Mouse (Mus musculus): ENCODE data around the gene Exosc8. TPM values are rescaled to one million over a fixed set of nuclear protein-coding genes. Genes with fewer than 3 reads are reported as not detected.
"Not testable (repeated sequence)": the region's sequence is repeated elsewhere in the genome, so short reads cannot be mapped to it uniquely, and the experiment has no call there.

Gene Exosc8
- 182 and 191 TPM in 2 replicates for polyA plus RNA-seq (2016; fragmentation: Nextera tagmentation; extraction: Ambion mirVana)

DNA sequence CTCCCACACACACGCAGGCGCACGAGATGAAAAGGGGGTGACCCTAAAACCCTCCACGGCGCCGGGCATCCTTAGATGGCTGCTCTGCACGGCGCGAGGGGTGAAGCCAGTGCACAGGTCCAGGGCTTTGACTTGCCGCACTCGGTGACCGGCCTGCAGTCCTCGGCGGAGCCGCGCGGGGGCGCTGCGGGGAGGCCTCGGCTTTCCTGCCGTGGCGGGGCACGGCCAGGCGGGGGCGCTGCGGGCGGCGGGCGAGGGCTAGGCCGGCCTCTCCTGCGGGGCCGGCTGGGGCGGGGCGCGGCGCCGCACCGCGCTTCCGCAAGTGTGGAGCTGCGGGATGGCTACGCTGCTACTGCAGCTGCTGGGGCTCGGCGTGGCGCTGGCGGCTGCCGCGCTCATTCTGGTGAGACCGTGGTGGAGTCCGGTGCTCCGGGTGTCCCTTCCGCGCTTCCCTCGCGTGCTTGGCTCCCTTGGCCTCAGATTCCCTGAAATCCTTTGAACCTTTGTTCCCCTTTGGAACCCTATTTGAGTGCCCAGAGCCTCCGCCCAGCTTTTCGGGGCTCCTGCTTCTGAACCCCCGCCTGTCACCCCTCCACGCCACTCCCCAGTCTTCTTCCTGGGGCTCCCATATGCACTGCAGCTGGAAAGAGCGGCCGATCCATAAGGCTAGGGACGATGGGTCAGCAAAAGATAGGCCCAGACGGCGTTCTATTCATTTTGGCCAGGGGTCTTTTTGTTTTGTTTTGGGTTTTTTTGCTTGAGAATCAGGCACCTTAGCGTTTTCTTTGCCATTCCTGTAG, at the start of gene Exosc8, which contains the start of gene Alg5:
Gene Exosc8 (minus strand): TSS at position 147 of the 800 bp plus-strand sequence.
Gene Alg5 (plus strand): TSS at position 293 of the 800 bp plus-strand sequence.
- Histone ChIP-seq H3K4me3 (peak within 1 kb of the TSS; percentile 89), H3K9me3 (no peaks in the 10 kb centered on the region), H3K36me3 (replicated peaks) (peaks cover 61% of the 10 kb centered on the region), H3K27me3 (replicated peaks; ENCODE audit: low read depth, poor library complexity, severe bottlenecking) (no peaks in the 10 kb centered on the region), H3K4me1 (peaks cover 21% of the 10 kb centered on the region), H3K27ac (replicated peaks) (peak within 1 kb of the TSS; percentile 98)
- WGBS: under 1% methylated on average over 65 of the region's 65 CpGs
- DNase-seq (ENCODE audit: low spot score): peak; percentile 96

DNA sequence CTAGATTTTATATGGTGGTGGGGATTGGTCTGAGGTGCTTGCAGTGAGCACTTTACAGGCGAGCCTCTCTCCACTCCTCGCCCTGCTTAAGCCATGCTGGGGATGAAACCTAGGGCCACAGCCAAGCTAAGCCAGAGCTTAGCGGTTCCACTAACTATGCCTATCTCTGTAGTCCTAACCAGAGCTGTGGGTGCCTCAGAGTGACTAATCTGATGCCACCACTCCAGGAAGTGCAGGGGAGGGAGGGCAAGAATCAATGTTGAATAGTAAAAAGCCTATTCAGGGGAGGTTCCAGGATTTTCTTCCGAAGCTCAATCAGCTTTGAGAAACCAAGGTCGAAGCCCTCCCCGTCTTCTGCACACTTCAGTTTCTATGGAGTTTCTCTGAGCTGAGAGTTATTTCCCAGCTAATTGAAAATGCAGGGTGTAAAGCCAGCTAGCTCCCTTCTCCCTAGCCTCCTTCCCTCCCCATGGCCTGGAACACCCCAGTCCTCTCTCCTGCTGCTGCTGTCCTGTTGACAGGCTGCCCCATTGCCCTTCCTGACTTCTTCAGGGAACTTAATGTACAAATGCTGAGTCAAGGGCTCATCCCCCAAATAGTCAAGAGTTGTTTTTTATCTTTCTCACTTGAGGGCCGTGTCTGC, 40.9 kb upstream of the Exosc8 start:
- Histone ChIP-seq H3K27ac (replicated peaks) (no peak overlapping the region), H3K4me3 (no peak overlapping the region), H3K9me3 (peaks cover 6% of the 10 kb centered on the region; the same call in 1 of the 2 replicates), H3K36me3 (replicated peaks) (no peaks in the 10 kb centered on the region), H3K4me1 (peaks cover 6% of the 10 kb centered on the region), H3K27me3 (replicated peaks; ENCODE audit: low read depth, poor library complexity, severe bottlenecking) (no peaks in the 10 kb centered on the region)
- 73% methylated on average over 7 of the region's 7 CpGs for WGBS
- DNase-seq (ENCODE audit: low spot score): no peak

DNA sequence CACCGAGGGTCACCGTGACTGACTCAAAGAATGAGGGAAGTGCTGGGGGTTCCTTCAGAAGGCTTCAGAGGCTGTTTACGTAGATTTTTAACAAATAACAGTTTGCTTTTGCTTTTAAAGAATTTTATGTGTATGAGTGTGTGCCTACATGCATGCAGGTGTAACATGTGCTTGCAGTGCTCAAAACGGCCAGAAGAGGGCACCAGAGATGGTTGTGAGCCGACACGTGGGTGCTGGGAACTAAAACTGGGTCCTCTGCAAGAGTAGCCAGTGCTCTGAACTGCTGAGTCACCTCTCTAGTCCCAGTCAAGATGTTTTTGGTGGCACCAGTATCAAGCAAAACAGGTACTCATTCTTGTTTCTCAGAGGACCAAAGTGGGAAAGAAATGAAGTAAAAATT, 38.4 kb upstream of the Exosc8 start:
- whole genome bisulfite sequencing: 82% methylated on average over 6 of the region's 6 CpGs
- Histone ChIP-seq H3K27me3 (replicated peaks; ENCODE audit: low read depth, poor library complexity, severe bottlenecking) (no peaks in the 10 kb centered on the region), H3K4me3 (no peak overlapping the region), H3K27ac (replicated peaks) (no peak overlapping the region), H3K4me1 (peaks cover 6% of the 10 kb centered on the region), H3K9me3 (peaks cover 4% of the 10 kb centered on the region; the same call in 1 of the 2 replicates), H3K36me3 (replicated peaks) (no peaks in the 10 kb centered on the region)
- DNase-seq (ENCODE audit: low spot score): no peak

DNA sequence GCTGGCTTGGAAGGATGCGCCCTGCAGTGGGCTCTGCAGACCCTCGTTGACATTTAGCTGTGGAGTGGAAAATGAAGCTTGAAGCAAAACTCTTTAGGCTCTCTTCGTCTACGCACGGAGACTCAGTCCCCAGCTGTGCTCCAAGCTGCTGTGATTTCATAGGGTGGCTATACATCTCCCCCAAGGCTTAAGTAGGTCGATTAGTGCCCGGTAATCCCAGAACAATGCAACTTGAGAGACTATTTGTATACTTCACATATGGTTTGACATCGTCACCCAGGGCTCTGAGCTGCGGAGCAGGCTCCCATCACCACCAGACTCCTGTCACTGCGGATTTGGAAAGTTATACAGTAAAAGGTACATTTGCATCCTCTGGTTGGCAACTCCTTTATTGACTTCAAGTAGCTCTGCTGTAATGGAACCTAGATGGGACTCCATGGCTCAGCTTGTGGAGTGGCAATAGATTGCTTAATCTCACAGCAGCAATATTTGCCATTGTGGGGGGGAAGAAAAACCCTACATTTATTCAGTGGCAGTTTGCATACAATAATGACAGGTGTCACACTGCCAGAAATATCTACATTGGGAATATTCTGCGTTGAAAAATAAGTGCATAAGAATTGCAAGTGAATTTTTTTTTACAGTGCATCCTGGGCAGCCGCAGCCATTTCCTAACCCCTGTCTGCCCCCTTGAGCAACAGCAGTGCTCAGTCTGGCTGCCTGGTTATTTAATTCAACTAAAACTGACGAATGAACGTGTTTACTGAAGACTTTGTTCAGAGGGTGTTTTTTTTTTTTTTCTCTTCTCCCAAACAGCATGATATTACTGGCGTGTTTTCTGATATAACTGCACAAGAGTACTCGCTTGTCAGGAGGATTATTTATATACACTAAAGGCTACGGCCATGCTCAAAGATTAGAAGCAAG, 34.4 kb upstream of the Exosc8 start:
- Histone ChIP-seq H3K27ac (replicated peaks) (no peak overlapping the region), H3K36me3 (replicated peaks) (no peaks in the 10 kb centered on the region), H3K4me1 (no peaks in the 10 kb centered on the region), H3K9me3 (peaks cover 4% of the 10 kb centered on the region; the same call in 1 of the 2 replicates), H3K27me3 (replicated peaks; ENCODE audit: low read depth, poor library complexity, severe bottlenecking) (no peaks in the 10 kb centered on the region), H3K4me3 (no peak overlapping the region)
- WGBS: 78% methylated on average over 17 of the region's 17 CpGs
- DNase-seq (ENCODE audit: low spot score): no peak

DNA sequence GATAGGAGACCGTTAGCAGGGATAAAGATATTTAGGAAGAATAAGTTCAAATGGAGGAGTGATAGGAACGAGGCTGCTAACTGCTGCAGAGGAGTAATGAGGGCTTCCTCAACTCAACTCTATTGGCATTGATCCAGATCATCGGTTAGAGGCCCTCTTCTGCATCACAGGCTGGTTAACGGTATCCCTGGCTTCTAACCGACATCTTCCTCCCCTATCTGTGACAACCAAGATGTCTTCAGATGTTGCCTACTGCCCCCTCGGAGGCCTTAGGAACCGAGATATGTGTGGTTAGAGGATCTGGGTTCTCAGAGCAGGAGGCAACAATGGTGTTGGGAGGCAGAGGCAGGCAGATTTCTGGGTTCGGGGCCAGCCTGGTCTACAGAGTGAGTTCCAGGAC, 33.4 kb upstream of the Exosc8 start:
- H3K9me3 ChIP-seq: peaks cover 2% of the 10 kb centered on the region; the same call in 1 of the 2 replicates
- H3K27me3 ChIP-seq (replicated peaks; ENCODE audit: low read depth, poor library complexity, severe bottlenecking): no peaks in the 10 kb centered on the region
- no peaks in the 10 kb centered on the region for H3K36me3 ChIP-seq (replicated peaks)
- H3K27ac ChIP-seq (replicated peaks): no peak overlapping the region
- WGBS: 90% methylated on average over 8 of the region's 8 CpGs
- H3K4me1 ChIP-seq: peaks cover 7% of the 10 kb centered on the region
- H3K4me3 ChIP-seq: no peak overlapping the region
- DNase-seq (ENCODE audit: low spot score): no peak

DNA sequence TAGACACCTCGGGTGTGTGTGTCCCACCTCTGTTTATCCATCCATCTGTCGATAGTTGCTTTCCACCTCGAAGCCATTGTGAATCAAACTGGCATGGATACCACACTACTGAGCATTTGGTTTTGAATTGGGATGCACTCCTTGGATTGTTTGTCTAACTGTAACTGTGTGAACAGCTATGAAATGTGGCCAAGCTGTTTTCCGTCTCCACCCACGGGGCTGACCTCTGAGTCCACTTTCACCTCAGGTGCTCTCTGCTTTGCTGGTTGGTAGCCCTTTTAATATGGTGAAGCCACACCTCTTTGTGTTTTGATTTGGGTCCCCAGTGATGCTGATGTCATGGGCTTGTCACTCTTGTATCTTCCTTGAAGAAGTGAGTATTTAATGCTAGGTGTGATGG, 31.6 kb upstream of the Exosc8 start:
- Histone ChIP-seq H3K27ac (replicated peaks) (no peak overlapping the region), H3K4me1 (peaks cover 7% of the 10 kb centered on the region), H3K9me3 (no peaks in the 10 kb centered on the region), H3K27me3 (replicated peaks; ENCODE audit: low read depth, poor library complexity, severe bottlenecking) (no peaks in the 10 kb centered on the region), H3K36me3 (replicated peaks) (no peaks in the 10 kb centered on the region), H3K4me3 (no peak overlapping the region)
- WGBS: 90% methylated on average over 5 of the region's 5 CpGs
- no peak for DNase-seq (ENCODE audit: low spot score)

DNA sequence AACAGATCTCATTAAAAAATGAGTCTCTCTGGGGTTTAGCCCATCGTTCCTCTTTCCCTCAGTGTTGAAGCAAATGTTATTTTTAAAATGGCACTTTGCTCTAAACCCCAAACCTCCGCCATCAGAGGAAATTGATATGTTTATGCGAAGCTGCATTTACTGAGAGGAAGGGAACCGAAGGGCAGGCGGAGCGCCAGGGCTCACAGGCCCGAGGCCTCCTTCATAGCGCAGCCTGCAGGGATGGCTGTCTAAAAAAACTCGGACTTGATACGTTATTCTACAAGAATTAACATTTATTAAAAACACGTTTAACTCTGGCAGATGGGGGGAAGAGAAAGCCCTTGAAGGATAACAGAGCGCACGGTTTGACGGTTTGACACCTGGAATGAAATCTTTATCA, 30.8 kb upstream of the Exosc8 start:
- peaks cover 10% of the 10 kb centered on the region for H3K4me1 ChIP-seq
- H3K4me3 ChIP-seq: no peak overlapping the region
- H3K36me3 ChIP-seq (replicated peaks): no peaks in the 10 kb centered on the region
- no peaks in the 10 kb centered on the region for H3K9me3 ChIP-seq
- 80% methylated on average over 14 of the region's 14 CpGs for WGBS
- no peak overlapping the region for H3K27ac ChIP-seq (replicated peaks)
- DNase-seq (ENCODE audit: low spot score): no peak
- no peaks in the 10 kb centered on the region for H3K27me3 ChIP-seq (replicated peaks; ENCODE audit: low read depth, poor library complexity, severe bottlenecking)

DNA sequence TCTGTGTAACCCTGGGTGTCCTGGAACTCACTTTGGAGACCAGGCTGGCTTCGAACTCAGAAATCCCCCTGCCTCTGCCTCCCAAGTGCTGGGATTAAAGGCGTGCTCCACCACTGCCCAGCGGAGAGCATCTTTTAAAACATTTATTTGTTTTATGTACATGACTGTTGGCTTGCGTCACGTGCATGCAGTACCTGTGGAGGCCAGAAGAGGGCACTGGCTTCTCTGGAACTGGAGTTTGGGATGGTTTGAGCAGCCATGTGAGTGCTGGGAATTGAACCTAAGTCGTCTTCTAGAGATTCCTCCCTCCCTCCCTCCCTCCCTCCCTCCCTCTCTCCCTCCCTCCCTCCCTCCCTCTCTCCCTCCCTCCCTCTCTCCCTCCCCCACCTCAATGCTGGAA, 30.3 kb upstream of the Exosc8 start:
- H3K27me3 ChIP-seq (replicated peaks; ENCODE audit: low read depth, poor library complexity, severe bottlenecking); DNase-seq (ENCODE audit: low spot score); H3K36me3 ChIP-seq (replicated peaks); H3K27ac ChIP-seq (replicated peaks); H3K4me3 ChIP-seq; H3K9me3 ChIP-seq: not testable (repeated sequence)
- 86% methylated on average over 6 of the region's 6 CpGs for WGBS
- peaks cover 14% of the 10 kb centered on the region for H3K4me1 ChIP-seq

DNA sequence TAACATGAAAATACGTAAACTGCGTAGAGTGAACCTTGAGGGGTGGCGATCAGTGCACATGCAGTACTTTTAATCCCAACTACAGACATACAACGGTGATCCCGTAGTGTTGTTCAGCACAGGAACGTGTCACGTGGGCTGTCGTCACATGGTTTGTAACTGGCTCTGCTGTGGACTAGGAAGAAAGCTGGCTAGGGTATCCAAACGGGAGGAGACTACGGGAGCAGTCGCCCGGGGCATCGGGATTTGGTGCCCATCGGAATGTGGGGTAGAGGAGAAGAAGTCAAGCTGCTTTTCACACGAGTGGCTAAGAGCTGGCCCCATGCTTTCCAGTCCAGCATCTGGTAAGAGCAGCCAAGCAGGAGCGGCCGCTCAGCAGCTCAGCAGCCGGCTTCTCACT, 29.2 kb upstream of the Exosc8 start:
- DNase-seq (ENCODE audit: low spot score): peak; percentile 42
- no peaks in the 10 kb centered on the region for H3K27me3 ChIP-seq (replicated peaks; ENCODE audit: low read depth, poor library complexity, severe bottlenecking)
- no peaks in the 10 kb centered on the region for H3K9me3 ChIP-seq
- H3K27ac ChIP-seq (replicated peaks): 0 out of 2 replicates have a peak overlapping the region, but pooled peaks have one; percentile 0
- WGBS: 70% methylated on average over 18 of the region's 18 CpGs
- H3K4me1 ChIP-seq: peaks cover 14% of the 10 kb centered on the region
- H3K4me3 ChIP-seq: peak overlapping the region; percentile 37; the same call in 1 of the 2 replicates
- H3K36me3 ChIP-seq (replicated peaks): no peaks in the 10 kb centered on the region

DNA sequence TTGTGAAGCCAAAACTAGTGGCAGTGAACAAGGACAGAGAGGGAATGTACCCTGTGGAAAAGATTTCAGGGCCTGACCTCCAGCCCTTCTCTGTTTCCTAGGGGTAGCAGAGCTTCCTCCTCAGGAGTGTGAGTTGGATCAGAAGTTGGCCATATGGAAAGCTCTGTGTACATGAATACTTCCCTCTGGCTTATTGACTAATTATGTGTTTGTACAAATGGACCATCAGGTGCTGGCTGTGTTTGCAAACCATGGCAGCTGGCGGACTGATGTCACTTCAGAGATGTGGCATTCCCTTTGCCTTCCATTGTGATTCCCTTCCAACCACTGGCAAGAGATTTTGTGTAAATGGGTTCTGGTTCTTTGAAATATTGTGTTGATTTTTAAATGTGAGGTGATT, 26.1 kb upstream of the Exosc8 start:
- DNase-seq (ENCODE audit: low spot score): no peak
- Histone ChIP-seq H3K4me3 (no peak overlapping the region), H3K9me3 (no peaks in the 10 kb centered on the region), H3K4me1 (peaks cover 20% of the 10 kb centered on the region), H3K27ac (replicated peaks) (no peak overlapping the region), H3K27me3 (replicated peaks; ENCODE audit: low read depth, poor library complexity, severe bottlenecking) (peaks cover 17% of the 10 kb centered on the region), H3K36me3 (replicated peaks) (no peaks in the 10 kb centered on the region)
- 96% methylated on average over 1 of the region's 1 CpGs for WGBS

DNA sequence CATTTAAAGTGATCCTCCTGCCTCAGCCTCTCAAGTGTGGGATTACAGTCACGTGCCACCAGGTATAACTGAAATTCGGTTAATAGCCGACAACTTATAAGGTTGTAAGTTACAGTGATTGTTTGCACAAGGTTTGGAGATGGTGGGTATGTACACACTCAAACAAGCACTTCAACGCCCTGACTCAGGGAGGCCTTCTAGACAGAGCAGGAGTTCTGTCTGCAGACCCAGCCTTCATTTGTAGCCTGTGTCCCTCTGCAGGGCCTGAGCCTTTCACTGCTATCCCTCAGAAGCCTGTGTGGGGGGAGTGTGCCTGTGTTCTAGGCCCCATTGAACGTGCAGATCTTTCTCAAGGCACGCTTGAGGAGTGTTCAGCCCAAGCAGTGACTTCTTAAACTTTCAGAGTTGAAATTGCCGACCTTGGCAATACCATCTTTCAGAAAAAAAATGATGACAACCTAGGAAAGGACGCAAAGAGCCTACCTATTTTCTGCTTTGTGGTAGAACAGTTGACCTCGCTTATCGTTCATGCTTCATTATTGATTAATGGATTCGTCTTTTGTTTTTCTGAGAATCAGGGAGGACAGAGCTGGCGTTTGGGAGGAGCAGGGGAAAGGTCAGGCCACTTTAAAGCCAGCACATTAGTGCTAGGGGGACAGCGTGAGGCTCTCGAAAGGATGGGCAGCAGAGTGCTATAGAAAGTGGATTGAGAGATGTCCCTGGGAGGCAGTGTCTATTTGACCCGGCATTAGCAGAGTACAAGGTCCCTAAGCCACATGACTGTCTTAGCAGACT, 25.3 kb upstream of the Exosc8 start:
- DNase-seq (ENCODE audit: low spot score): no peak
- WGBS: 67% methylated on average over 15 of the region's 15 CpGs
- Histone ChIP-seq H3K4me1 (peaks cover 27% of the 10 kb centered on the region), H3K9me3 (no peaks in the 10 kb centered on the region), H3K27ac (replicated peaks) (no peak overlapping the region), H3K27me3 (replicated peaks; ENCODE audit: low read depth, poor library complexity, severe bottlenecking) (peaks cover 24% of the 10 kb centered on the region), H3K36me3 (replicated peaks) (no peaks in the 10 kb centered on the region), H3K4me3 (no peak overlapping the region)
